Mouse (Mus musculus) E14TG2a.4 (cell line): ENCODE measurements at regions not wholly inside any gene's neighbourhood (a gene's known extent, or its start where the extent isn't known, plus 50 kb on each side); places are given as distances from the start of the nearest gene placed in this dataset.
"Not testable (repeated sequence)": the region's sequence is repeated elsewhere in the genome, so short reads cannot be mapped to it uniquely, and the experiment has no call there.

Experiments
- CTCF ChIP-seq: conservative IDR thresholded peaks from 2 replicates; pipeline ENCODE4 v1.5.1; 2014; ENCODE audit warnings: low read length
- NANOG ChIP-seq: IDR thresholded peaks from 2 replicates; pipeline ENCODE4 v1.6.1; 2014; ENCODE audit warnings: borderline replicate concordance, low read length, mixed read lengths

GRCm38 (mm10) chr4:146270119-146270747 is 113.6 kb downstream of the Zfp600 start:
- TF ChIP-seq CTCF, NANOG: not testable (repeated sequence)
